Mouse (Mus musculus) CH12.LX (cell line): ENCODE measurements around the gene Tef.

Experiments used
- CHD1 ChIP-seq: IDR thresholded peaks from 2 replicates; pipeline ENCODE4 v1.6.1; 2012; ENCODE audit warnings: low read depth, low read length, improper control_type of control experiment, inconsistent platforms
- CTCF ChIP-seq, 2 experiments: IDR thresholded peaks in 1 of 2; conservative IDR thresholded peaks in 1 of 2; 2 replicates each; pipeline ENCODE4 v1.5.1; 2011 to 2012; ENCODE audit warnings: low read depth in 2 of 2, low read length in 2 of 2, improper control_type of control experiment in 1 of 2, inconsistent platforms in 1 of 2, mild to moderate bottlenecking in 1 of 2, moderate library complexity in 1 of 2
- EP300 ChIP-seq: IDR thresholded peaks from 2 replicates; pipeline ENCODE4 v1.6.1; 2011; ENCODE audit warnings: low read length, improper control_type of control experiment
- ETS1 ChIP-seq: conservative IDR thresholded peaks from 2 replicates; pipeline ENCODE4 v1.6.1; 2012; ENCODE audit warnings: low read depth, mild to moderate bottlenecking, inconsistent platforms, low read length, improper control_type of control experiment, moderate library complexity
- HCFC1 ChIP-seq: IDR thresholded peaks from 2 replicates; pipeline ENCODE4 v1.6.1; 2012; ENCODE audit warnings: low read depth, mild to moderate bottlenecking, inconsistent platforms, low read length, improper control_type of control experiment
- KAT2A ChIP-seq: IDR thresholded peaks from 2 replicates; pipeline ENCODE4 v1.6.1; 2012; ENCODE audit warnings: low read length, improper control_type of control experiment, inconsistent platforms; ENCODE audit not compliant: insufficient replicate concordance
- MAZ ChIP-seq: IDR thresholded peaks from 2 replicates; pipeline ENCODE4 v1.6.1; 2012; ENCODE audit warnings: low read depth, mild to moderate bottlenecking, inconsistent platforms, low read length, improper control_type of control experiment, moderate library complexity
- NELFE ChIP-seq: IDR thresholded peaks from 2 replicates; pipeline ENCODE4 v1.6.1; 2011; ENCODE audit warnings: low read depth, low read length, improper control_type of control experiment
- NRF1 ChIP-seq: IDR thresholded peaks from 2 replicates; pipeline ENCODE4 v1.6.1; 2014; ENCODE audit warnings: low read depth, mild to moderate bottlenecking, inconsistent platforms, low read length, improper control_type of control experiment, moderate library complexity
- POLR2A ChIP-seq: IDR thresholded peaks from 2 replicates; pipeline ENCODE4 v1.6.1; 2011; ENCODE audit warnings: low read depth, mild to moderate bottlenecking, improper control_type of control experiment, low read length
- USF2 ChIP-seq: conservative IDR thresholded peaks from 2 replicates; pipeline ENCODE4 v1.6.1; 2011; ENCODE audit warnings: low read depth, low read length, improper control_type of control experiment
- ZNF384 ChIP-seq: IDR thresholded peaks from 2 replicates; pipeline ENCODE4 v1.6.1; 2012; ENCODE audit warnings: low read depth, low read length, improper control_type of control experiment, inconsistent platforms

- TF ChIP-seq ZNF384 (no peak), POLR2A (no peak), CHD1 (no peak), NRF1 (no peak), CTCF (conservative IDR thresholded peaks at IDR 0.05 in 1 of 2, IDR thresholded peaks at IDR 0.05 in 1 of 2; ENCODE audit: low read depth in 2 of 2, low read length in 2 of 2) (no peak), MAZ (no peak), EP300 (no peak), ETS1 (no peak), NELFE (no peak), KAT2A (no peak), USF2 (no peak), HCFC1 (no peak)
These were observed 55.5 kb downstream of the Tef start for GRCm38 (mm10) chr15:81857724-81858116.
